Mouse (Mus musculus) heart, embryonic 14.5 days (tissue): ENCODE measurements around the gene Zcchc14. TPM values are rescaled to one million over a fixed set of nuclear protein-coding genes. Genes with fewer than 3 reads are reported as not detected.
A peak's percentile ranks its signal among the peaks of the same experiment; 100 is the strongest.

Source experiments
- ATAC-seq: fragments of 200-750 bp; cut with Nextera tagmentation; 2 replicates; pipeline ENCODE4 v1.8.0; 2017; ENCODE audit warnings: low read depth, moderate TSS enrichment; ENCODE audit not compliant: insufficient number of reproducible peaks, insufficient read depth, low FRiP score
- H3K27ac ChIP-seq, 2 experiments: fragments of 200-500 bp in 1 of 2; fragments of 300-500 bp in 1 of 2; sonication (generic) in 1 of 2; replicated peaks in 1 of 2; 2 replicates each; pipeline ENCODE4 v1.5.1; 2012 to 2014; ENCODE audit warnings: low read depth in 2 of 2, low read length in 2 of 2, control low read depth in 1 of 2, mild to moderate bottlenecking in 1 of 2, mixed read lengths in 1 of 2; ENCODE audit not compliant: control insufficient read depth in 1 of 2, insufficient read depth in 1 of 2
- H3K27me3 ChIP-seq: fragments of 300-500 bp; sonication (generic); 2 replicates; pipeline ENCODE4 v1.6.1; 2014; ENCODE audit warnings: mild to moderate bottlenecking, low read length, control low read depth; ENCODE audit not compliant: control insufficient read depth, insufficient read depth
- H3K36me3 ChIP-seq: fragments of 300-500 bp; sonication (generic); 2 replicates; pipeline ENCODE4 v1.6.1; 2014; ENCODE audit warnings: mild to moderate bottlenecking, control low read depth, low read length, mixed read lengths; ENCODE audit not compliant: control insufficient read depth, insufficient read depth
- H3K4me1 ChIP-seq, 2 experiments: fragments of 200-500 bp in 1 of 2; fragments of 300-500 bp in 1 of 2; sonication (generic) in 1 of 2; 2 replicates each; pipeline ENCODE4 v1.6.1; 2012 to 2014; ENCODE audit warnings: low read length in 2 of 2, control low read depth in 1 of 2, mixed read lengths in 1 of 2; ENCODE audit not compliant: control insufficient read depth in 2 of 2, insufficient read depth in 2 of 2
- H3K4me2 ChIP-seq: fragments of 300-500 bp; sonication (generic); 2 replicates; pipeline ENCODE4 v1.6.1; 2014; ENCODE audit warnings: mild to moderate bottlenecking, low read length
- H3K4me3 ChIP-seq, 2 experiments: fragments of 200-500 bp in 1 of 2; fragments of 300-500 bp in 1 of 2; sonication (generic) in 1 of 2; 2 replicates each; pipeline ENCODE4 v1.5.1; 2012 to 2014; ENCODE audit warnings: low read length in 2 of 2, mild to moderate bottlenecking in 2 of 2, control low read depth in 1 of 2, low read depth in 1 of 2, moderate library complexity in 1 of 2; ENCODE audit not compliant: control insufficient read depth in 1 of 2, insufficient read depth in 1 of 2
- H3K9ac ChIP-seq: fragments of 300-500 bp; sonication (generic); 2 replicates; pipeline ENCODE4 v1.6.1; 2014; ENCODE audit warnings: mild to moderate bottlenecking, low read length
- H3K9me3 ChIP-seq: fragments of 300-500 bp; sonication (generic); 2 replicates; pipeline ENCODE4 v1.6.1; 2016; ENCODE audit warnings: low read length, control low read depth; ENCODE audit not compliant: control insufficient read depth
- WGBS: fragments of 180-500 bp; shearing (Covaris S2); extraction: QIAGEN DNeasy Blood & Tissue Kit; methylation state at CpG from one replicate; pipeline ENCODE4 v1.1.7; 2014; 5-methylcytosine and 5-hydroxymethylcytosine counted together
- polyA plus RNA-seq: library from polyadenylated mRNA; unstranded; fragments of >200 nt; fragmentation: Nextera tagmentation; extraction: Ambion mirVana; gene quantifications from 2 replicates; pipeline ENCODE4 v1.2.1, GENCODE M21; 2014

Zcchc14 gene
- polyA plus RNA-seq, 1 experiment from 2014 or later, result 13.9 TPM

- ATAC-seq, result no peak
- peaks cover 27 to 48% of the 10 kb centered on the region in 2 experiments for H3K4me1 ChIP-seq
- peak overlapping the region in 1 of 2 experiments; percentile 57; a peak in 2 of 4 replicates for H3K27ac ChIP-seq
Measured at GRCm38 (mm10) chr8:121651308-121651873, 1.3 kb downstream of the Zcchc14 start.

GRCm38 (mm10) chr8:121650389-121651307 lies 2.1 kb downstream of the Zcchc14 start:
- H3K4me3 ChIP-seq, result peak overlapping the region; percentile 74 to 89
- peaks cover 20% of the 10 kb centered on the region; the same call in 1 of the 2 replicates for H3K36me3 ChIP-seq
- peaks cover 27 to 48% of the 10 kb centered on the region in 2 experiments for H3K4me1 ChIP-seq
- H3K9ac ChIP-seq, result peak overlapping the region; percentile 82
- peak overlapping the region; percentile 99 for H3K4me2 ChIP-seq
- ATAC-seq, result no peak
- no peaks in the 10 kb centered on the region for H3K27me3 ChIP-seq
- H3K9me3 ChIP-seq, result no peaks in the 10 kb centered on the region
- H3K27ac ChIP-seq, result no peak overlapping the region
- 70% methylated on average over 20 of the region's 20 CpGs for WGBS

More at GRCm38 (mm10) chr8:121651308-121651873, 1.3 kb downstream of the Zcchc14 start:
- Histone ChIP-seq H3K36me3 (peaks cover 20% of the 10 kb centered on the region; the same call in 1 of the 2 replicates), H3K4me3 (peak overlapping the region; percentile 74 to 89), H3K4me2 (peak overlapping the region; percentile 99), H3K9me3 (no peaks in the 10 kb centered on the region), H3K9ac (peak overlapping the region; percentile 82), H3K27me3 (no peaks in the 10 kb centered on the region)
- WGBS, result 14% methylated on average over 46 of the region's 47 CpGs

GRCm38 (mm10) chr8:121649904-121650303 lies 2.8 kb downstream of the Zcchc14 start:
- Histone ChIP-seq H3K9ac (peak overlapping the region; percentile 82), H3K4me2 (peak overlapping the region; percentile 99), H3K9me3 (no peaks in the 10 kb centered on the region), H3K27me3 (no peaks in the 10 kb centered on the region), H3K4me1 (peaks cover 29 to 51% of the 10 kb centered on the region in 2 experiments), H3K36me3 (peaks cover 20% of the 10 kb centered on the region; the same call in 1 of the 2 replicates), H3K27ac (no peak overlapping the region), H3K4me3 (peak overlapping the region; percentile 1 to 74; a peak in 1 of 4 replicates)
- 58% methylated on average over 10 of the region's 10 CpGs for WGBS
- no peak for ATAC-seq

DNA sequence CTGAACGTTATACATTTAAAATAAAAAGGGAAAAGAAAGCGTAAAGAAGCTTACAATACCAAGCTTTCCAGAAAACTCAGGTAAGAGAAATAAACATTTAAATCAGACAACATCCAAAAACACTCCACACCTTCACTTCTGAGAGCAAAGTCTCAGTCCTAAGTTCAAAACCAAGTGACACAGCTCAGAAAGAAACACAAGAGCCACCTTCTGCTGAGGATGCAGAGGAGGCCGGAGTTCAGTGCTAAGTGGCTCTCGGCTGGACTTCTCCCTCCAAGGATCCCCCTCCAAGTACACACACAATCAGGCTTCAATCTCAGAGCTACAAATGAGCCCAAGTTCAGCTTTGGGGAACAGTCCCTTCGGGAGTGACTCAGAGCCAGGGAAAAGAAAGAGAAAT lies 3.3 kb downstream of the Zcchc14 start:
- Histone ChIP-seq H3K27me3 (no peaks in the 10 kb centered on the region), H3K9ac (peak overlapping the region; percentile 82), H3K4me3 (no peak overlapping the region), H3K9me3 (no peaks in the 10 kb centered on the region), H3K36me3 (peaks cover 20% of the 10 kb centered on the region; the same call in 1 of the 2 replicates), H3K4me2 (peak overlapping the region; percentile 99), H3K27ac (no peak overlapping the region), H3K4me1 (peaks cover 26 to 55% of the 10 kb centered on the region in 2 experiments)
- 80% methylated on average over 5 of the region's 5 CpGs for whole genome bisulfite sequencing
- no peak for ATAC-seq

- ATAC-seq, result no peak
- H3K4me2 ChIP-seq, result no peak overlapping the region
- H3K4me3 ChIP-seq, result no peak overlapping the region
- H3K27me3 ChIP-seq, result no peaks in the 10 kb centered on the region
- peaks cover 20% of the 10 kb centered on the region; the same call in 1 of the 2 replicates for H3K36me3 ChIP-seq
- peaks cover 26 to 55% of the 10 kb centered on the region in 2 experiments for H3K4me1 ChIP-seq
- no peaks in the 10 kb centered on the region for H3K9me3 ChIP-seq
- no peak overlapping the region for H3K9ac ChIP-seq
- H3K27ac ChIP-seq, result no peak overlapping the region
- 63% methylated on average over 16 of the region's 16 CpGs for WGBS
Measured at GRCm38 (mm10) chr8:121648451-121648850, 4.2 kb downstream of the Zcchc14 start.

- H3K4me1 ChIP-seq, result peaks cover 31 to 62% of the 10 kb centered on the region in 2 experiments
Measured at GRCm38 (mm10) chr8:121647511-121648215, 5.0 kb downstream of the Zcchc14 start.

GRCm38 (mm10) chr8:121643384-121643783 lies 9.3 kb downstream of the Zcchc14 start:
- WGBS, result 48% methylated on average over 11 of the region's 11 CpGs
- H3K27me3 ChIP-seq, result no peaks in the 10 kb centered on the region
- H3K4me2 ChIP-seq, result no peak overlapping the region
- H3K4me3 ChIP-seq, result no peak overlapping the region
- H3K9ac ChIP-seq, result no peak overlapping the region
- no peak for ATAC-seq
- H3K4me1 ChIP-seq, result peaks cover 15 to 44% of the 10 kb centered on the region in 2 experiments; a peak in 3 of 4 replicates
- peak overlapping the region; percentile 39 to 51; a peak in 3 of 4 replicates for H3K27ac ChIP-seq
- 0 out of 2 replicates have a peak, but pooled peaks cover 5% of the 10 kb centered on the region for H3K36me3 ChIP-seq
- no peaks in the 10 kb centered on the region for H3K9me3 ChIP-seq

More at GRCm38 (mm10) chr8:121647511-121648215, 5.0 kb downstream of the Zcchc14 start:
- Histone ChIP-seq H3K27me3 (no peaks in the 10 kb centered on the region), H3K36me3 (peaks cover 20% of the 10 kb centered on the region; the same call in 1 of the 2 replicates), H3K27ac (no peak overlapping the region), H3K9ac (no peak overlapping the region), H3K9me3 (no peaks in the 10 kb centered on the region), H3K4me2 (no peak overlapping the region), H3K4me3 (no peak overlapping the region)
- no peak for ATAC-seq
- 83% methylated on average over 12 of the region's 12 CpGs for WGBS
